Comparison of ENCODE assay signal across 17 mouse cellular contexts in the genomic region with DNA sequence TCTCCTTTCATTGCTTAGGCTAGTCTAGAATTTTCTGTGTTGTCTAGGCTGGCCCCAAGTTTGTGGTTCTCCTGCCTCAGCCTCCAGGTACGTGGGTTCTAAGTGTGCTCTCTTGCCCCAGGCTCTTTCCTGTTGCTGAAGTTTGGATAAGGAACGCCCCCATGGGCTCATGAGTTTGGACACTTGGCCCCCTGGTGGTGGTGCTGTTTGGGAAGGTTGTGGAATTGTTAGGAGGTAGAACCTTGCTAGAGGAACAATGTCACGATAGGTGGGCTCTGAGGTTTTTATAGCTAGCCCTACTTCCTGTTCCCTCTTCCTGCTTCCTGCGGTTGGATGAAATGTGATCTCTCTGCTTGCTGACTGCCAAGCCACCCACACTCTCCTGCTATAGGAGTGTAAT.
A peak's percentile ranks its signal among the peaks of the same experiment; 100 is the strongest.
DNase-seq lines count a peak whose midpoint lies in the region; ATAC-seq and TF ChIP-seq lines count a peak whose summit lies in the region.
"Had no signal": no experiment of that assay in that cellular context is flagged by ENCODE, and none has a peak within 500 bp of the region (broad histone marks: within the 10 kb centered on the region; RNA-seq: fewer than 3 reads in every experiment).

No protein-coding gene starts in this region.

- WGBS in liver, embryonic 14.5 days (ENCODE audit: insufficient replicate concordance) = 41% methylated on average over 4 of the region's 4 CpGs
- whole genome bisulfite sequencing in liver, postnatal 0 days (ENCODE audit: insufficient replicate concordance) = 42% methylated on average over 4 of the region's 4 CpGs

- no peak overlapping the region for H3K4me3 ChIP-seq in liver, embryonic 14.5 days (ENCODE audit: insufficient read depth in 1 of 2, low read depth in 2 of 2, low read length in 2 of 2)
- no peak overlapping the region for H3K4me3 ChIP-seq in liver, postnatal 0 days (ENCODE audit: low read depth, low read length)
- no peak overlapping the region for H3K4me3 ChIP-seq in CH12.LX (replicated peaks in 1 of 3; ENCODE audit: low read depth in 2 of 3, low read length in 2 of 3, poor library complexity in 1 of 3)
- H3K4me3 ChIP-seq: forebrain, embryonic 15.5 days; heart, embryonic 12.5 days; limb, embryonic 15.5 days; megakaryocyte, embryonic 14.5 days; neural tube, embryonic 15.5 days had no signal

- no peak overlapping the region for H3K9ac ChIP-seq in liver, embryonic 14.5 days (replicated peaks)
- no peak overlapping the region for H3K9ac ChIP-seq in liver, postnatal 0 days (replicated peaks)
- H3K9ac ChIP-seq in CH12.LX (ENCODE audit: insufficient read depth, low read depth) = no peak overlapping the region
- H3K9ac ChIP-seq: forebrain, embryonic 15.5 days; heart, embryonic 12.5 days; limb, embryonic 15.5 days; neural tube, embryonic 15.5 days had no signal

- no peaks in the 10 kb centered on the region for H3K36me3 ChIP-seq in liver, embryonic 14.5 days (replicated peaks; ENCODE audit: control insufficient read depth, insufficient read depth, low read depth)
- H3K36me3 ChIP-seq in liver, postnatal 0 days (replicated peaks; ENCODE audit: insufficient read depth, low read length) = no peaks in the 10 kb centered on the region
- H3K36me3 ChIP-seq in CH12.LX (replicated peaks in 1 of 2; ENCODE audit: control insufficient read depth in 1 of 2, insufficient read depth in 1 of 2, low read length in 1 of 2) = no peaks in the 10 kb centered on the region
- H3K36me3 ChIP-seq: forebrain, embryonic 15.5 days; G1E; heart, embryonic 12.5 days; limb, embryonic 15.5 days; neural tube, embryonic 15.5 days had no signal

- in situ Hi-C loops in CH12.LX (cut with MboI; ENCODE audit: low pct_ligation_motif_present, low pct_unique_long_range_greater_than_20kb, low sequenced_read_pairs) = no loop called here

- TF ChIP-seq EP300 in liver, embryonic 14.5 days (IDR thresholded peaks at IDR 0.05; ENCODE audit: low read depth) = no peak
- TF ChIP-seq EP300 in liver, postnatal 0 days (IDR thresholded peaks at IDR 0.05; ENCODE audit: low read depth) = no peak
- no peak for TF ChIP-seq EP300 in CH12.LX (IDR thresholded peaks at IDR 0.05; ENCODE audit: low read length)

- H3K4me1 ChIP-seq in liver, embryonic 14.5 days (replicated peaks; ENCODE audit: control insufficient read depth in 2 of 2, insufficient read depth in 2 of 2, low read length in 1 of 2) = no peaks in the 10 kb centered on the region; a peak in 1 of 4 replicates
- H3K4me1 ChIP-seq in liver, postnatal 0 days (ENCODE audit: insufficient read depth) = no peaks in the 10 kb centered on the region
- peaks cover 2 to 9% of the 10 kb centered on the region in 2 experiments; a peak in 3 of 4 replicates for H3K4me1 ChIP-seq in CH12.LX (ENCODE audit: control insufficient read depth in 1 of 2, insufficient read depth in 2 of 2)
- H3K4me1 ChIP-seq: forebrain, embryonic 15.5 days; limb, embryonic 15.5 days; neural tube, embryonic 15.5 days had no signal

- H3K27me3 ChIP-seq in liver, embryonic 14.5 days (ENCODE audit: control insufficient read depth, insufficient read depth, low read length) = no peaks in the 10 kb centered on the region
- no peaks in the 10 kb centered on the region for H3K27me3 ChIP-seq in liver, postnatal 0 days (ENCODE audit: insufficient read depth, low read length)
- peaks cover 25% of the 10 kb centered on the region for H3K27me3 ChIP-seq in CH12.LX (replicated peaks)
- H3K27me3 ChIP-seq: forebrain, embryonic 15.5 days; limb, embryonic 15.5 days; megakaryocyte, embryonic 14.5 days; neural tube, embryonic 15.5 days had no signal

- H3K9me3 ChIP-seq in liver, embryonic 14.5 days (ENCODE audit: control insufficient read depth, low read length) = no peaks in the 10 kb centered on the region
- no peaks in the 10 kb centered on the region for H3K9me3 ChIP-seq in liver, postnatal 0 days (ENCODE audit: low read length)
- H3K9me3 ChIP-seq in CH12.LX (replicated peaks; ENCODE audit: low read length) = no peaks in the 10 kb centered on the region
- H3K9me3 ChIP-seq: forebrain, embryonic 15.5 days; heart, embryonic 12.5 days; limb, embryonic 15.5 days; neural tube, embryonic 15.5 days had no signal

- no peak for TF ChIP-seq POLR2A in CH12.LX (IDR thresholded peaks at IDR 0.05; ENCODE audit: low read depth, low read length)
- TF ChIP-seq POLR2A in brain, embryonic 14.5 days (IDR thresholded peaks at IDR 0.05; ENCODE audit: borderline replicate concordance, extremely low read depth, insufficient read depth, insufficient read length, poor library complexity, severe bottlenecking) = no peak

- dilution Hi-C loops in CH12.LX (cut with MboI; ENCODE audit: extremely low pct_ligation_motif_present, extremely low pct_unique_long_range_greater_than_20kb, low sequenced_read_pairs) = no loop called here

- peak; percentile 11 for DNase-seq in embryo, embryonic 11 days
- no peak for DNase-seq in embryo, embryonic 10 days (ENCODE audit: low spot score)
- no peak for DNase-seq in liver, embryonic 14.5 days (ENCODE audit: low read depth in 3 of 3, low spot score in 3 of 3)
- no peak for DNase-seq in liver, postnatal 0 days
- no peak for DNase-seq in CH12.LX (ENCODE audit: extremely low read depth)
- DNase-seq in brain, embryonic 14.5 days (ENCODE audit: low read depth) = no peak
- no peak for DNase-seq in yolk sac, embryonic 10.5 days (ENCODE audit: low spot score)
- DNase-seq in adrenal gland, postnatal 25 days = no peak
- DNase-seq: cerebellum, adult 2 months; gastrocnemius, postnatal 10 days; kidney, adult 11 months had no signal

- H3K79me2 ChIP-seq in CH12.LX (replicated peaks; ENCODE audit: control insufficient read depth, extremely low read depth, insufficient read depth, poor library complexity, severe bottlenecking) = no peaks in the 10 kb centered on the region

- no peak overlapping the region for H3K27ac ChIP-seq in liver, embryonic 14.5 days
- no peak overlapping the region for H3K27ac ChIP-seq in liver, postnatal 0 days (ENCODE audit: low read depth)
- no peak overlapping the region for H3K27ac ChIP-seq in CH12.LX (ENCODE audit: insufficient read depth, low read depth)
- H3K27ac ChIP-seq: forebrain, embryonic 15.5 days; limb, embryonic 15.5 days; neural tube, embryonic 15.5 days had no signal

- ATAC-seq in liver, embryonic 14.5 days (ENCODE audit: insufficient read depth) = no peak
- ATAC-seq in liver, postnatal 0 days = no peak
- ATAC-seq: forebrain, embryonic 15.5 days had no signal

- no peak overlapping the region for H3K4me2 ChIP-seq in liver, embryonic 14.5 days (ENCODE audit: low read depth)
- no peak overlapping the region for H3K4me2 ChIP-seq in liver, postnatal 0 days (ENCODE audit: low read depth, low read length)
- no peak overlapping the region for H3K4me2 ChIP-seq in CH12.LX (ENCODE audit: insufficient read depth, low read depth, poor library complexity, severe bottlenecking)
- H3K4me2 ChIP-seq: forebrain, embryonic 15.5 days; heart, embryonic 12.5 days; limb, embryonic 15.5 days; neural tube, embryonic 15.5 days had no signal

- peak; percentile 2 for TF ChIP-seq RAD21 in CH12.LX (IDR thresholded peaks at IDR 0.05; ENCODE audit: low read depth, low read length)

- TF ChIP-seq CTCF in liver, embryonic 14.5 days (IDR thresholded peaks at IDR 0.05; ENCODE audit: low read depth) = peak; percentile 13; the same call in 1 of the 2 replicates
- TF ChIP-seq CTCF in liver, postnatal 0 days (IDR thresholded peaks at IDR 0.05; ENCODE audit: low read depth) = no peak
- 0 out of 4 replicates have a peak, but pooled peaks of 1 of the 2 experiments have one; percentile 2 for TF ChIP-seq CTCF in CH12.LX (conservative IDR thresholded peaks at IDR 0.05 in 1 of 2, IDR thresholded peaks at IDR 0.05 in 1 of 2; ENCODE audit: low read depth in 2 of 2, low read length in 2 of 2)
- TF ChIP-seq CTCF in brain, embryonic 14.5 days (IDR thresholded peaks at IDR 0.05; ENCODE audit: borderline replicate concordance, extremely low read depth, insufficient read depth, insufficient read length) = peak; percentile 13; the same call in 1 of the 2 replicates

TF ChIP-seq in CH12.LX, 34 proteins besides CTCF, POLR2A, EP300 and RAD21:
- TF ChIP-seq MEF2A (IDR thresholded peaks at IDR 0.05; ENCODE audit: borderline replicate concordance, low read depth, low read length) (no peak), MXI1 (IDR thresholded peaks at IDR 0.05; ENCODE audit: low read depth, low read length) (no peak), ZMIZ1 (IDR thresholded peaks at IDR 0.05; ENCODE audit: low read depth, low read length) (no peak), CHD1 (IDR thresholded peaks at IDR 0.05; ENCODE audit: low read depth, low read length) (no peak), ZNF384 (IDR thresholded peaks at IDR 0.05; ENCODE audit: low read depth, low read length) (no peak), MYC (IDR thresholded peaks at IDR 0.05; ENCODE audit: low read depth, low read length) (no peak), E2F4 (IDR thresholded peaks at IDR 0.05; ENCODE audit: insufficient replicate concordance, low read depth, low read length) (no peak), IRF4 (IDR thresholded peaks at IDR 0.05; ENCODE audit: low read depth, low read length) (no peak), UBTF (IDR thresholded peaks at IDR 0.05; ENCODE audit: low read depth, low read length) (no peak)
